In genomic region chr8:84979599-84980421, GRCm38 (mm10) we compare ENCODE assay signal across 8 mouse cellular contexts. TPM values are rescaled to one million over a fixed set of nuclear protein-coding genes. Genes with fewer than 3 reads are reported as not detected.
DNase-seq lines count a peak whose midpoint lies in the region; ATAC-seq lines count a peak whose summit lies in the region.

No protein-coding gene starts in this region.

- peak; percentile 25 for ATAC-seq in inflammation-experienced regulatory T-cells, adult 6 months
- ATAC-seq in megakaryocyte progenitor cell, adult 5-6 weeks (replicated peaks; ENCODE audit: poor library complexity): peak; percentile 42

- DNase-seq in adrenal gland, adult (ENCODE audit: inconsistent age in 2 of 2, low spot score in 1 of 2): peak; percentile 97 to 98
- peak; percentile 92 for DNase-seq in embryo, embryonic 10 days (ENCODE audit: low spot score)
- peak; percentile 80 for DNase-seq in gastrocnemius, postnatal 10 days
- peak; percentile 91 to 96 for DNase-seq in left cerebral cortex, postnatal 10 days (ENCODE audit: extremely low spot score in 1 of 2, low spot score in 2 of 2)
- peak; percentile 91 for DNase-seq in right cerebral cortex, postnatal 14 days
- peak; percentile 89 for DNase-seq in urinary bladder, postnatal 25 days (ENCODE audit: low spot score)

- intact Hi-C loops in left cerebral cortex, postnatal 10 days (cut with DNase I): no loop called here

RNA-seq across cellular contexts. Expression of gene Junb, which starts 1.3 kb away (rescaled TPM):
- 1 to 10 TPM; 5.8 to 8.9 TPM for total RNA-seq in gastrocnemius, postnatal 10 days (2021)
- 10 to 100 TPM; 28.1 to 33.6 (median 33.1) TPM for polyA plus RNA-seq in inflammation-experienced regulatory T-cells, adult 6 months (2017; shearing (Covaris generic))
- 10 to 100 TPM; 29.9 to 33.0 TPM for total RNA-seq in left cerebral cortex, postnatal 10 days (2021)
- total RNA-seq in megakaryocyte progenitor cell, adult 5-6 weeks (2015): 14.7 and 26.1 TPM in 2 replicates
- total RNA-seq in megakaryocyte progenitor cell, adult 5-6 weeks (2017): 38.9 and 57.5 TPM in 2 replicates

RNA-seq across cellular contexts. Expression of gene Rnaseh2a, which starts 10.2 kb away (rescaled TPM):
- 10 to 100 TPM; 26.7 to 36.8 TPM for total RNA-seq in gastrocnemius, postnatal 10 days (2021)
- 10 to 100 TPM; 57.0 to 88.9 (median 72.8) TPM for polyA plus RNA-seq in inflammation-experienced regulatory T-cells, adult 6 months (2017; shearing (Covaris generic))
- total RNA-seq in left cerebral cortex, postnatal 10 days (2021): 10 to 100 TPM; 41.0 to 44.2 TPM
- 136 and 178 TPM in 2 replicates for total RNA-seq in megakaryocyte progenitor cell, adult 5-6 weeks (2015)
- 109 and 162 TPM in 2 replicates for total RNA-seq in megakaryocyte progenitor cell, adult 5-6 weeks (2017)

RNA-seq across cellular contexts. Expression of gene Prdx2, which starts 10.4 kb away (rescaled TPM):
- 100 to 1,000 TPM; 260 to 267 TPM for total RNA-seq in gastrocnemius, postnatal 10 days (2021)
- polyA plus RNA-seq in inflammation-experienced regulatory T-cells, adult 6 months (2017; shearing (Covaris generic)): 100 to 1,000 TPM; 232 to 340 (median 290) TPM
- total RNA-seq in left cerebral cortex, postnatal 10 days (2021): 100 to 1,000 TPM; 507 to 518 TPM
- 266 and 310 TPM in 2 replicates for total RNA-seq in megakaryocyte progenitor cell, adult 5-6 weeks (2015)
- total RNA-seq in megakaryocyte progenitor cell, adult 5-6 weeks (2017): 340 and 388 TPM in 2 replicates

RNA-seq across cellular contexts. Expression of gene Gm49661, which starts 10.6 kb away (rescaled TPM):
- total RNA-seq in gastrocnemius, postnatal 10 days (2021): not detected
- not detected for polyA plus RNA-seq in inflammation-experienced regulatory T-cells, adult 6 months (2017; shearing (Covaris generic))
- not detected for total RNA-seq in left cerebral cortex, postnatal 10 days (2021)
- total RNA-seq in megakaryocyte progenitor cell, adult 5-6 weeks (2015): not detected in 2 replicates
- total RNA-seq in megakaryocyte progenitor cell, adult 5-6 weeks (2017): not detected in 2 replicates

RNA-seq across cellular contexts. Expression of gene Hook2, which starts 10.6 kb away (rescaled TPM):
- total RNA-seq in gastrocnemius, postnatal 10 days (2021): 1 to 10 TPM; 2.3 to 2.7 TPM
- 1 to 10 TPM; 2.2 to 4.9 (median 4.6) TPM for polyA plus RNA-seq in inflammation-experienced regulatory T-cells, adult 6 months (2017; shearing (Covaris generic))
- total RNA-seq in left cerebral cortex, postnatal 10 days (2021): 10 to 100 TPM; 13.4 to 13.9 TPM
- 1.9 and 3.8 TPM in 2 replicates for total RNA-seq in megakaryocyte progenitor cell, adult 5-6 weeks (2015)
- 7.2 and 8.5 TPM in 2 replicates for total RNA-seq in megakaryocyte progenitor cell, adult 5-6 weeks (2017)

Comparison
In these comparisons a context has a peak if more than half of its experiments do, and no peak if none do; other contexts are left out.
1. Peak in every context shown above with its lines: DNase-seq and ATAC-seq.